Mouse (Mus musculus) cerebellum, adult 2 months (tissue): ENCODE results near the gene Olfr1392.

Source experiments
- CTCF ChIP-seq: fragments of 200-500 bp; IDR thresholded peaks from 2 replicates; pipeline ENCODE4 v1.5.1; 2011; ENCODE audit warnings: low read depth, mild to moderate bottlenecking, control low read depth, low read length, moderate library complexity, borderline replicate concordance; ENCODE audit not compliant: insufficient read depth
- POLR2A ChIP-seq: fragments of 200-500 bp; IDR thresholded peaks from 2 replicates; pipeline ENCODE4 v1.6.1; 2011; ENCODE audit warnings: low read length, control low read depth, borderline replicate concordance; ENCODE audit not compliant: insufficient read depth

GRCm38 (mm10) chr11:49262286-49262685, 22.8 kb upstream of the Olfr1392 start:
- TF ChIP-seq CTCF (no peak), POLR2A (no peak)
